Mouse (Mus musculus) lung, embryonic 16.5 days (tissue): Measurements from ENCODE around the gene Fbxl13. TPM values are rescaled to one million over a fixed set of nuclear protein-coding genes. Genes with fewer than 3 reads are reported as not detected.

Experiments
- ATAC-seq: fragments of 200-750 bp; cut with Nextera tagmentation; 2 replicates; pipeline ENCODE4 v1.8.0; 2017; ENCODE audit warnings: low read depth, mild to moderate bottlenecking, moderate library complexity
- H3K27ac ChIP-seq: fragments of 300-500 bp; sonication (generic); 2 replicates; pipeline ENCODE4 v1.5.1; 2014; ENCODE audit warnings: mild to moderate bottlenecking, control low read depth, low read length
- H3K27me3 ChIP-seq: fragments of 300-500 bp; sonication (generic); 2 replicates; pipeline ENCODE4 v1.6.1; 2014; ENCODE audit warnings: low read depth, low read length, mixed read lengths; ENCODE audit not compliant: control insufficient read depth, insufficient read depth
- H3K36me3 ChIP-seq: fragments of 300-500 bp; sonication (generic); 2 replicates; pipeline ENCODE4 v1.6.1; 2014; ENCODE audit warnings: low read length; ENCODE audit not compliant: control insufficient read depth, insufficient read depth
- H3K4me1 ChIP-seq: fragments of 300-500 bp; sonication (generic); replicated peaks from 2 replicates; pipeline ENCODE4 v1.6.1; 2014; ENCODE audit warnings: low read length, mixed read lengths; ENCODE audit not compliant: control insufficient read depth, insufficient read depth
- H3K4me2 ChIP-seq: fragments of 300-500 bp; sonication (generic); 2 replicates; pipeline ENCODE4 v1.6.1; 2014; ENCODE audit warnings: low read depth, low read length, control low read depth
- H3K4me3 ChIP-seq: fragments of 300-500 bp; sonication (generic); 2 replicates; pipeline ENCODE4 v1.5.1; 2014; ENCODE audit warnings: mild to moderate bottlenecking, low read length, control low read depth
- H3K9ac ChIP-seq: fragments of 300-500 bp; sonication (generic); 2 replicates; pipeline ENCODE4 v1.6.1; 2014; ENCODE audit warnings: low read length, control low read depth
- H3K9me3 ChIP-seq: fragments of 300-500 bp; sonication (generic); 2 replicates; pipeline ENCODE4 v1.6.1; 2016; ENCODE audit warnings: low read length; ENCODE audit not compliant: control insufficient read depth
- WGBS: fragments of 180-500 bp; shearing (Covaris S2); extraction: QIAGEN DNeasy Blood & Tissue Kit; methylation state at CpG from one replicate; pipeline ENCODE4 v1.1.7; 2014; 5-methylcytosine and 5-hydroxymethylcytosine counted together
- polyA plus RNA-seq: library from polyadenylated mRNA; unstranded; fragments of >200 nt; fragmentation: Nextera tagmentation; extraction: Ambion mirVana; gene quantifications from 2 replicates; pipeline ENCODE4 v1.2.1, GENCODE M21; 2015

Gene Fbxl13
- polyA plus RNA-seq, 1 experiment from 2014 or later = 0.97 TPM

GRCm38 (mm10) chr5:21481521-21481920 is 163.9 kb downstream of the Fbxl13 start:
- ATAC-seq = no peak
- 89% methylated on average over 6 of the region's 6 CpGs for WGBS
- Histone ChIP-seq H3K9ac (no peak overlapping the region), H3K4me2 (no peak overlapping the region), H3K36me3 (no peaks in the 10 kb centered on the region), H3K4me3 (no peak overlapping the region), H3K9me3 (no peaks in the 10 kb centered on the region), H3K27me3 (no peaks in the 10 kb centered on the region), H3K4me1 (peaks cover 4% of the 10 kb centered on the region; the same call in 1 of the 2 replicates), H3K27ac (no peak overlapping the region)

- Histone ChIP-seq H3K4me3 (no peak overlapping the region), H3K9me3 (no peaks in the 10 kb centered on the region), H3K9ac (no peak overlapping the region), H3K4me2 (no peak overlapping the region), H3K36me3 (no peaks in the 10 kb centered on the region), H3K4me1 (peaks cover 4% of the 10 kb centered on the region; the same call in 1 of the 2 replicates), H3K27ac (no peak overlapping the region), H3K27me3 (no peaks in the 10 kb centered on the region)
- ATAC-seq = no peak
- WGBS = 82% methylated on average over 5 of the region's 5 CpGs
Measured at GRCm38 (mm10) chr5:21479746-21480145, 165.7 kb downstream of the Fbxl13 start.

- H3K4me3 ChIP-seq = no peak overlapping the region
- H3K9me3 ChIP-seq = no peaks in the 10 kb centered on the region
- ATAC-seq = no peak
- no peak overlapping the region for H3K4me2 ChIP-seq
- H3K9ac ChIP-seq = no peak overlapping the region
- H3K27ac ChIP-seq = no peak overlapping the region
- peaks cover 4% of the 10 kb centered on the region; the same call in 1 of the 2 replicates for H3K4me1 ChIP-seq
- no peaks in the 10 kb centered on the region for H3K27me3 ChIP-seq
- 87% methylated on average over 5 of the region's 5 CpGs for WGBS
- no peaks in the 10 kb centered on the region for H3K36me3 ChIP-seq
Measured at GRCm38 (mm10) chr5:21478428-21478827, 167.0 kb downstream of the Fbxl13 start.

- Histone ChIP-seq H3K9me3 (no peaks in the 10 kb centered on the region), H3K27me3 (no peaks in the 10 kb centered on the region), H3K9ac (no peak overlapping the region), H3K4me2 (no peak overlapping the region), H3K4me3 (no peak overlapping the region), H3K36me3 (no peaks in the 10 kb centered on the region), H3K4me1 (no peaks in the 10 kb centered on the region; the same call in 1 of the 2 replicates), H3K27ac (no peak overlapping the region)
- 87% methylated on average over 12 of the region's 12 CpGs for WGBS
- ATAC-seq = no peak
Measured at GRCm38 (mm10) chr5:21468100-21468499, 177.3 kb downstream of the Fbxl13 start.

- Histone ChIP-seq H3K4me3 (no peak overlapping the region), H3K36me3 (no peaks in the 10 kb centered on the region), H3K9me3 (no peaks in the 10 kb centered on the region), H3K9ac (no peak overlapping the region), H3K4me2 (no peak overlapping the region), H3K27ac (peak overlapping the region; percentile 59), H3K4me1 (no peaks in the 10 kb centered on the region; the same call in 1 of the 2 replicates), H3K27me3 (no peaks in the 10 kb centered on the region)
- peak; percentile 62 for ATAC-seq
- WGBS = 57% methylated on average over 7 of the region's 7 CpGs
Measured at GRCm38 (mm10) chr5:21467387-21467786, 178.0 kb downstream of the Fbxl13 start.

- Histone ChIP-seq H3K9me3 (no peaks in the 10 kb centered on the region), H3K9ac (no peak overlapping the region), H3K4me3 (no peak overlapping the region), H3K27me3 (no peaks in the 10 kb centered on the region), H3K4me2 (no peak overlapping the region), H3K27ac (peak overlapping the region; percentile 31), H3K36me3 (no peaks in the 10 kb centered on the region), H3K4me1 (peaks cover 14% of the 10 kb centered on the region)
- 37% methylated on average over 8 of the region's 8 CpGs for WGBS
- peak; percentile 74 for ATAC-seq
Measured at GRCm38 (mm10) chr5:21440833-21441530, 204.5 kb downstream of the Fbxl13 start.

- H3K9me3 ChIP-seq = no peaks in the 10 kb centered on the region
- no peak overlapping the region for H3K9ac ChIP-seq
- no peaks in the 10 kb centered on the region for H3K36me3 ChIP-seq
- no peak overlapping the region for H3K27ac ChIP-seq
- no peak overlapping the region for H3K4me3 ChIP-seq
- no peak overlapping the region for H3K4me2 ChIP-seq
- H3K27me3 ChIP-seq = no peaks in the 10 kb centered on the region
- no peak for ATAC-seq
- WGBS = 77% methylated on average over 7 of the region's 7 CpGs
- H3K4me1 ChIP-seq = peaks cover 14% of the 10 kb centered on the region
Measured at GRCm38 (mm10) chr5:21439446-21440110, 205.9 kb downstream of the Fbxl13 start.

GRCm38 (mm10) chr5:21438428-21438827 is 207.0 kb downstream of the Fbxl13 start:
- Histone ChIP-seq H3K4me2 (no peak overlapping the region), H3K9ac (no peak overlapping the region), H3K9me3 (no peaks in the 10 kb centered on the region), H3K27ac (no peak overlapping the region), H3K4me3 (no peak overlapping the region), H3K4me1 (peaks cover 14% of the 10 kb centered on the region), H3K36me3 (no peaks in the 10 kb centered on the region), H3K27me3 (no peaks in the 10 kb centered on the region)
- 55% methylated on average over 9 of the region's 9 CpGs for WGBS
- no peak for ATAC-seq

- Histone ChIP-seq H3K4me3 (no peak overlapping the region), H3K27ac (no peak overlapping the region), H3K9me3 (no peaks in the 10 kb centered on the region), H3K27me3 (no peaks in the 10 kb centered on the region), H3K4me1 (peaks cover 14% of the 10 kb centered on the region), H3K36me3 (no peaks in the 10 kb centered on the region), H3K9ac (no peak overlapping the region), H3K4me2 (no peak overlapping the region)
- WGBS = 63% methylated on average over 8 of the region's 8 CpGs
- no peak for ATAC-seq
Measured at GRCm38 (mm10) chr5:21436471-21436975, 208.9 kb downstream of the Fbxl13 start.
